Mouse (Mus musculus): ENCODE measurements around the gene Rab5b.
"Not testable (repeated sequence)": the region's sequence is repeated elsewhere in the genome, so short reads cannot be mapped to it uniquely, and the experiment has no call there.

The Rab5b gene

DNA sequence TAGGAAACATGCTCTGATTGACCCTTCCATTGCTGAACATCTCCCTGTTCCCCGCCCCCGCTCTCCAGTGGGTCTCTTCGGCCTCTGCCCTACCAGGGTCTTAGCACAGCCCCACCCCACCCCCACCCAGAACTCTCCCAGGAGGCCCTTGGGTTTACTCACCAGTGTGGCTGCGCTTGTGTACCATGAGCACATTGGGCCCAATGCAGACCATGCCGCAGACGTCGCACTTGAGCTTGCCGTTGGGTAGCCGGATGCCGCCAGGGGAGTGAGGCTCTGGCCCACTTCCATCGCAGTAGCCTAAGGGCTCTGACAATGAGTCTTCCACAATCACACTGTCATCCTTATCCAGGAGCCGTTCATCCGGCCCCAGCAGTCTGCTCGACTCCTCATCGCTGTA is 55.2 kb downstream of the Rab5b start:
- no peak for DNase-seq

DNA sequence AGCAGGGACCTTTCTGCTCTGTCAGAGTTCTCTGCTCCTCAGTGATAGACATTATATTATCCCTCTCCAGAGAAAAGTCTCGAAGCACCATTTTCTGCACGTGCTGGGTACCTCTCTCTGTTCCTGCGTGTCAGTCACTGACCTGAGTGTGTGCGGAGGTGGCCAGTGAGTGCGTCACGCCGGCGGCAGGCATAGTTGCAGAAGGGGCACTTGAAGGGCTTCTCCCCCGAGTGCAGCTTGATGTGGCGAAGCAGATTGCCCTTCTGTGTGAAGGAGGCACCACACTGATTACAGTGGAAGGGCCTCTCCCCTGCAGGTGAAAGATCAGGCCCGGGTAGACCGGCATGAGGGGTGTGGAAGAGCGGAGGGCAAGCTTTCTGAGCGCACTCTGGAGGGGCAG is 56.1 kb downstream of the Rab5b start:
- DNase-seq, result no peak

DNA sequence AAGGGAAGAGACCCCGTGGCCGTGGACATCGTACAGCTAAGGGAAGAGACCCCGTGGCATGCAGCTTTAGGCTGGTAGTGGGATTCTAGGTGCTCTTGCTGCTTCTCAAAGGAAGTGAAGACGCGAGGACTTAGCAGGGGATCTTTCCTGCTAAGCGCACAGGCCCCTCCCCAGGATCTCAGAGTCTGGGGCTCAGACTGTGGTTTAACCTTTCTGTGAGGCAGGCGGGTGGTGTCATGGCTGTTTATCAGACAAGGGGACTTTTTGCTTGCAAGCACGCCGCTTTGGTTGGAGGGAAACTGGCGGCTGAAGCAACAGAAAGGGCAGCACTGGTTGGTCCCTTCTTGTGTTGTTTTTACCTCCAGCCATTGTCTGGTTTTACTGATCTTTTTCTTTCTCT is 59.1 kb downstream of the Rab5b start:
- no peak for DNase-seq

DNA sequence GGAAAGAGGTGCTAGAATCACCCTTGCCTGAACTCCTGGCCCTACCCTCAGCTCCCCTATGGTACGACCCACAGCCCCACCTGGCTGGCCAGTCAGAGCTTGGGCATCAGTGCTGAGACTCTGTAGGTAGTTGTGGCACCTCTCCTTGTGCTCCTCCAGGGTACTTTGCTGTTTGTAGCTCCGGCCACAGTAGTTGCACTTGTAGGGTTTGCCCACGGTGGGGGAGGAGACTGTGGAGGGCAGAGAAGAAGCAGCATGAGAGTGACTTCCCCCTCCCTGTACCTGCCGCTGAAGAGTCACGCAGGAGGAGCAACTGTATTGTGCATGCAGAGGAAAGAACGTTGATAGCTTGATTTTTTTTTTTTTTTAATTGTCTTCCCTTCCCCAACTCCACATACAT is 59.5 kb downstream of the Rab5b start:
- no peak for DNase-seq

DNA sequence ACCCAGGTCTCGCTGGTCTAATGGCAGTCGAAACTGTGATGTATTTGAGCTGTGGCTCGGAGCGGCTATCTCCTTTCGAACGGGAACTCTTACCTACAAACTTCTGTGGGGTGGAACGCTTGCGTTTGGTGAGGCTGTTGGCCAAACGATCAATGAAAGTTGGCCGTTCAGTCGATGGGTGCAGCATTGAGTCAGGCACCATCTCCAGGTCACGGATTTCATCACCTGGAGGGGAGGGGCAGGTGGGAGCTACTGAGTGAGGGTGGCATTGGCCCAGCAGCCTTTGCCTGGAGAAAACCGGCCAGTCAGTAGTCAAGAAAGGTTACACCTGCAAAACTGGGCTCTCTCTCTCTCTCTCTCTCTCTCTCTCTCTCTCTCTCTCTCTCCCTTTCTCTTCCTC is 60.4 kb downstream of the Rab5b start:
- no peak for DNase-seq

DNA sequence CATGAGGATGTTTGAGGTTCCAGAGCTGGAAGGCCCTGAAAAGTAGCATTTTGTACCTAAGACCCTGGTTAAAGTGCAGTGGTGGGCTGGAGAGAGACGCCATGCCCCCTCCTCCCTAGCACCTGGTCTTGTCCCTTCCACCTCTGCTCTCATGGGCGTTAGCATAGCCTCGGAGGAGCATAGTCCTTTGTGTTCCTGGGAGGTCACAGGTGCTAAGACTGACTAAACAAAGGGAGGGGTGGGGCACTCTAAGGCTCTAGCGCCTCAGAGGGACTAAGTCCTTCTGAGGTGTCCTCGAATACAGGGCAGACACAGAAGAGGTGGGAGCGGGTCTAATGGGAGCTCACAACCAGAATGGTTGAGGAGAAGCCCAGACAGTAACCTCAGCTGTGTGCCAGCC is 64.5 kb downstream of the Rab5b start:
- no peak for DNase-seq

DNA sequence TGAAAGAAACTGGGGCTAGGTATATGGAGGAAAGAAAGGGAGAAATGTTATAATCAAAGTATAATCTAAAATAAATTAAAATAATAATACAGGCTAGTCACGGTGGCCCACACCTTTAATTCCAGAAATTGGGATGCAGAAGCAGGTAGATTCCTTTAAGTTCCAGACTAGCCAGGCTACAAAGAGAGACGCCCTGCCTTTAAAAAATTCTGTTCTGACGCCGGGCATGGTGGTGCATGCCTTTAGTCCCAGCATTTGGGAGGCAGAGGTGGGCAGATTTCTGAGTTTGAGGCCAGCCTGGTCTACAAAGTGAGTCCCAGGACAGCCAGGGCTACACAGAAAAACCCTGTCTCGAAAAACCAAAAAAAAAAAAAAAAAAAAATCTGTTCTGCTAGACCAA is 65.8 kb downstream of the Rab5b start:
- not testable (repeated sequence) for DNase-seq

DNA sequence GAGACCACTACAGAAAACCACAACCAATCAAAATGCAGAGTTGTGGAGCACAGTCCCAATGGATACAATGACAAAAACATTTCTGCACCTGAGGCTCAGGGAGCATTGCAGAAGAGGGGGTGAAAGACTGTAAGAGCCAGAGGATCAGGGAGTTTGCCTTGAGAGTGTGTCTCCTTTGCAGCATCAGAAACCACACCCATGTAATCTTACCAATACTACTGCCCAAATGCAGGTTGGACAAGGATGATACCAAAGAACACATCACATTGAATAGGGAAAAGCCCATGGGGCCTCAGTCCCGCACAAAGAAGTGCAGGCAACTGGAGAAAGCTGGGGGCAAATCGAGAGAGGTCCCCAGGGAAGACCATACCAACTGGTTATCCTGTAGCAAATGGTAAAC is 66.3 kb downstream of the Rab5b start:
- DNase-seq, result no peak

DNA sequence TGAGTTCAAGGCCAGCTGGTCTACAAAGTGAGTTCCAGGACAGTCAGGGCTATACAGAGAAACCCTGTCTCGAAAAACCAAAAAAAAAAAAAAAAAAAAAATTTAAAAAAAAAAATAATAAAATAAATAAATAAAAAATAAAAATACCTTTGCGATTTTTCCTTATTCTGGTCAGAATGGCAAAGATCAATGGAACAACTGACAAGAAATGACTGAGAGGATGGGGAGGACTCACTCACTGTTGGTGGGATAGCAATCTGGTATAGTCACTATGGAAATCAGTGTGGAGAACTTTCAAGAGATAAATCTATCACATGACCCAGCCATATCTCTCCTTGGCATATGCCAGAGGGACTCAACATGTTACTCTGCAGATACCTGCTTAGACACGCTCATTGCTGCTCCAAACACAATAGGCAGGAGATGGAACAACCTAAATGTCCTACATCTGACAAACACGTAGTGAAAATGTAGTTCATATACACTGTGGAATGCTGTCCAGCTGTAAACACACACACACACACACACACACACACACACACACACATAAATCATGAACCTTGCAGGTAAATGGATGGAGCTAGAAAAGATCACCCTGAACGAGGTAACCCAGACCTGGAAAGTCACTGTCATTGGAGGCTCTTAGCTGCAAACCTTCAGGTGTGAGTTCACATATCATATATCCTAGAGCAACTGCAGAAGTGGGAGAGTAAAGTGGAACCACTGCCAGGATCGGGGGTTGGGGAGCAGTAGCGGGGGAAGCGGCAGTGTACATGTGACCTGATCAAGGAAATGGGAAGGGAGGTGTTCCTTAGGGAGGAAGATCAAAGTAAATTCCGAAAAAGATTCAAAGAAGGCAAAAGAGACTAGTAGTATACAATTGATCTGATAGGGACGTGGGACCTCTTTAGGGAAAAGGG is 68.4 kb downstream of the Rab5b start:
- DNase-seq, result no peak

All from layer of hippocampus, adult 9-11 months (tissue).